10 mouse cellular contexts compared by ENCODE assay signal in the genomic region with DNA sequence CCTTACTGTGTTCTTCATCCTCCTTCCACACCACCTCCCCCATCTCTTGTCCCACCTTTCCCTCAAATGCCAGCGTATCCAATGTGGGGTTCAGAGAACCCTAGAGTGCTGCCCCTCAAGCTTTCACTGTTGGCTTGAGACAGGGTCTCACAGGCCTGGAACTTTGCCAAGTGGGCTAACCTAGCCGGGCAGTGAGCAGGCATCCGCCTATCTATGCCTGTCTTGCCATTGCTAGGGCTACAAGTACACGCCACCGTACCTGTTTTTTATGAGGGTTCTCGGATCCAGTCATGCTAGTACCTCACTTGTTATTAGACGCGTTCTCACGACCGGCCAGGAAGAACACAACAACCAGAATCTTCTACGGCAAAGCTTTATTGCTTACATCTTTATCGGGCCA. TPM values are rescaled to one million over a fixed set of nuclear protein-coding genes. Genes with fewer than 3 reads are reported as not detected.
DNase-seq lines count a peak whose midpoint lies in the region; ATAC-seq and TF ChIP-seq lines count a peak whose summit lies in the region.
"Had no signal": no experiment of that assay in that cellular context is flagged by ENCODE, and none has a peak within 500 bp of the region (broad histone marks: within the 10 kb centered on the region; RNA-seq: fewer than 3 reads in every experiment).

No protein-coding gene starts in this region.

- intact Hi-C loops in gastrocnemius, adult 2 months (cut with DNase I) = no loop called here

- H3K4me1 ChIP-seq in lung, adult 2 months (ENCODE audit: control insufficient read depth, insufficient read depth, low read length) = no peaks in the 10 kb centered on the region
- no peaks in the 10 kb centered on the region for H3K4me1 ChIP-seq in hindbrain, postnatal 0 days (ENCODE audit: insufficient read depth, low read length)
- H3K4me1 ChIP-seq in neural tube, embryonic 14.5 days (ENCODE audit: control insufficient read depth, insufficient read depth, low read length) = no peaks in the 10 kb centered on the region

- peak; percentile 16 for DNase-seq in cerebellum, adult 11-12 months
- no peak for DNase-seq in cerebellum, adult 9-10 months
- DNase-seq in lung, adult 2 months = no peak
- no peak for DNase-seq in lung, postnatal 36 days
- DNase-seq in hindbrain, postnatal 0 days (ENCODE audit: low spot score) = no peak
- no peak for DNase-seq in gastrocnemius, adult 2 months
- DNase-seq in kidney, postnatal 14 days = no peak
- DNase-seq: kidney, postnatal 4 days had no signal

- WGBS in lung, adult 2 months = 83% methylated on average over 12 of the region's 12 CpGs
- 84% methylated on average over 11 of the region's 12 CpGs for WGBS in hindbrain, postnatal 0 days
- WGBS in neural tube, embryonic 14.5 days = 85% methylated on average over 11 of the region's 12 CpGs

- H3K9ac ChIP-seq in hindbrain, postnatal 0 days (replicated peaks; ENCODE audit: low read length) = no peak overlapping the region
- no peak overlapping the region for H3K9ac ChIP-seq in neural tube, embryonic 14.5 days (replicated peaks; ENCODE audit: low read depth, low read length)

- no peak for TF ChIP-seq CTCF in lung, adult 2 months (IDR thresholded peaks at IDR 0.05; ENCODE audit: insufficient read depth, low read length)
- TF ChIP-seq CTCF in hindbrain, postnatal 0 days (IDR thresholded peaks at IDR 0.05; ENCODE audit: low read depth) = no peak
- TF ChIP-seq CTCF in gastrocnemius, adult 2 months (IDR thresholded peaks at IDR 0.05) = no peak

- no peaks in the 10 kb centered on the region for H3K27me3 ChIP-seq in hindbrain, postnatal 0 days (ENCODE audit: insufficient read depth, low read length)
- no peaks in the 10 kb centered on the region for H3K27me3 ChIP-seq in neural tube, embryonic 14.5 days (ENCODE audit: control insufficient read depth, insufficient read depth, low read length)

- ATAC-seq in hindbrain, postnatal 0 days = peak; percentile 38; the same call in 1 of the 2 replicates
- peak; percentile 58; the same call in 1 of the 2 replicates for ATAC-seq in neural tube, embryonic 14.5 days (ENCODE audit: low read depth)

- no peaks in the 10 kb centered on the region for H3K9me3 ChIP-seq in hindbrain, postnatal 0 days (ENCODE audit: low read length)
- no peaks in the 10 kb centered on the region for H3K9me3 ChIP-seq in neural tube, embryonic 14.5 days (ENCODE audit: control insufficient read depth, low read length)

- H3K27ac ChIP-seq in hindbrain, postnatal 0 days = no peak overlapping the region
- H3K27ac ChIP-seq in neural tube, embryonic 14.5 days (ENCODE audit: low read depth, low read length) = no peak overlapping the region
- no peak overlapping the region for H3K27ac ChIP-seq in gastrocnemius, adult 2 months

- H3K36me3 ChIP-seq in hindbrain, postnatal 0 days (ENCODE audit: insufficient read depth, low read length) = no peaks in the 10 kb centered on the region
- no peaks in the 10 kb centered on the region for H3K36me3 ChIP-seq in neural tube, embryonic 14.5 days (ENCODE audit: control insufficient read depth, insufficient read depth, low read length)

- TF ChIP-seq POLR2A in lung, adult 2 months (IDR thresholded peaks at IDR 0.05; ENCODE audit: borderline replicate concordance, extremely low read depth, low read depth, low read length) = no peak

- peak overlapping the region; percentile 17; the same call in 1 of the 2 replicates for H3K4me2 ChIP-seq in hindbrain, postnatal 0 days (ENCODE audit: low read depth, low read length)
- no peak overlapping the region for H3K4me2 ChIP-seq in neural tube, embryonic 14.5 days (ENCODE audit: low read depth, low read length)

- H3K4me3 ChIP-seq in lung, adult 2 months (replicated peaks; ENCODE audit: extremely low read depth, low read depth, low read length) = peak overlapping the region; percentile 70
- no peak overlapping the region for H3K4me3 ChIP-seq in hindbrain, postnatal 0 days (ENCODE audit: low read length)
- H3K4me3 ChIP-seq in neural tube, embryonic 14.5 days (ENCODE audit: low read depth, low read length) = no peak overlapping the region
- H3K4me3 ChIP-seq in gastrocnemius, adult 2 months = no peak overlapping the region
- H3K4me3 ChIP-seq: myocyte had no signal

RNA-seq across cellular contexts. Expression of gene Marveld2, which starts 28.1 kb away (rescaled TPM):
- 8.2 and 11.4 TPM in 2 replicates for polyA plus RNA-seq in lung, adult 2 months (2012; rRNA removed)
- total RNA-seq in hindbrain, postnatal 0 days (2014; rRNA removed) = 2.1 and 3.8 TPM in 2 replicates
- 2.9 and 3.2 TPM in 2 replicates for polyA plus RNA-seq in hindbrain, postnatal 0 days (2015; fragmentation: Nextera tagmentation; extraction: Ambion mirVana)
- polyA plus RNA-seq in neural tube, embryonic 14.5 days (2014; fragmentation: Nextera tagmentation; extraction: Ambion mirVana) = 1.6 and 2.9 TPM in 2 replicates
- under 1 TPM; 0.51 to 0.64 TPM for total RNA-seq in gastrocnemius, adult 2 months (2021)

RNA-seq across cellular contexts. Expression of gene Ocln, which starts 36.1 kb away (rescaled TPM):
- polyA plus RNA-seq in lung, adult 2 months (2012; rRNA removed) = 15.0 and 21.3 TPM in 2 replicates
- 12.4 and 12.9 TPM in 2 replicates for total RNA-seq in hindbrain, postnatal 0 days (2014; rRNA removed)
- 11.9 and 13.5 TPM in 2 replicates for polyA plus RNA-seq in hindbrain, postnatal 0 days (2015; fragmentation: Nextera tagmentation; extraction: Ambion mirVana)
- polyA plus RNA-seq in neural tube, embryonic 14.5 days (2014; fragmentation: Nextera tagmentation; extraction: Ambion mirVana) = 3.7 and 5.0 TPM in 2 replicates
- under 1 TPM in 1 of 2 experiments, not detected in 1; 0.15 TPM for total RNA-seq in gastrocnemius, adult 2 months (2021)
